Mouse (Mus musculus) erythroid progenitor cell, adult 5-6 weeks (primary cell): ENCODE data around the gene Slc30a6. TPM values are rescaled to one million over a fixed set of nuclear protein-coding genes. Genes with fewer than 3 reads are reported as not detected.

Experiments
- ATAC-seq: replicated peaks from 2 replicates; pipeline ENCODE4 v1.8.0; 2016; ENCODE audit warnings: moderate number of reproducible peaks, mild to moderate bottlenecking, moderate TSS enrichment, inconsistent platforms; ENCODE audit not compliant: poor library complexity, low FRiP score, severe bottlenecking
- total RNA-seq, 2 experiments: library from RNA; stranded (forward) in 1 of 2; stranded (reverse) in 1 of 2; fragments of 150-400 nt in 1 of 2; fragments of 186-747, 209-891 nt in 1 of 2; gene quantifications; 2 replicates each; pipeline versions ENCODE4 v1.2.3 to v1.2.4; 2015 to 2017; ENCODE audit warnings: low replicate concordance in 2 of 2

Gene Slc30a6
- total RNA-seq (2015; ENCODE audit: low replicate concordance) (9.7 and 34.8 TPM in 2 replicates), total RNA-seq (2017; ENCODE audit: low replicate concordance) (2.4 and 10.7 TPM in 2 replicates)

GRCm38 (mm10) chr17:74395383-74396065 lies at the start of gene Slc30a6:
Gene Slc30a6, plus strand, starts transcription at chr17:74395608.
- peak; percentile 99 for ATAC-seq

GRCm38 (mm10) chr17:74363592-74363991 lies 31.8 kb upstream of the Slc30a6 start:
- no peak for ATAC-seq

- no peak for ATAC-seq
Measured at GRCm38 (mm10) chr17:74376916-74377315, 18.5 kb upstream of the Slc30a6 start.

- ATAC-seq = no peak
Measured at GRCm38 (mm10) chr17:74386657-74387056, 8.8 kb upstream of the Slc30a6 start.

GRCm38 (mm10) chr17:74389847-74390246 lies 5.6 kb upstream of the Slc30a6 start:
- ATAC-seq = no peak

GRCm38 (mm10) chr17:74394381-74394780 lies 1.0 kb upstream of the Slc30a6 start:
- no peak for ATAC-seq

- ATAC-seq = peak; percentile 45
Measured at GRCm38 (mm10) chr17:74394855-74395254, 553 bp upstream of the Slc30a6 start.

GRCm38 (mm10) chr17:74396766-74397165 lies 1.4 kb downstream of the Slc30a6 start:
- no peak for ATAC-seq

- no peak for ATAC-seq
Measured at GRCm38 (mm10) chr17:74397173-74397572, 1.8 kb downstream of the Slc30a6 start.

- ATAC-seq = no peak
Measured at GRCm38 (mm10) chr17:74402486-74403222, 7.2 kb downstream of the Slc30a6 start.

- ATAC-seq = no peak
Measured at GRCm38 (mm10) chr17:74406487-74406886, 11.1 kb downstream of the Slc30a6 start.

- ATAC-seq = no peak
Measured at GRCm38 (mm10) chr17:74409722-74410121, 14.3 kb downstream of the Slc30a6 start.

- ATAC-seq = no peak
Measured at GRCm38 (mm10) chr17:74413324-74413723, 17.9 kb downstream of the Slc30a6 start.

GRCm38 (mm10) chr17:74414671-74415070 lies 19.3 kb downstream of the Slc30a6 start:
- no peak for ATAC-seq

- ATAC-seq = no peak
Measured at GRCm38 (mm10) chr17:74416841-74417360, 21.5 kb downstream of the Slc30a6 start.

GRCm38 (mm10) chr17:74418171-74418570 lies 22.8 kb downstream of the Slc30a6 start:
- ATAC-seq = no peak

- ATAC-seq = no peak
Measured at GRCm38 (mm10) chr17:74420656-74421055, 25.2 kb downstream of the Slc30a6 start.

GRCm38 (mm10) chr17:74424401-74425005 lies 29.1 kb downstream of the Slc30a6 start:
- no peak for ATAC-seq

- no peak for ATAC-seq
Measured at GRCm38 (mm10) chr17:74430074-74430473, 34.7 kb downstream of the Slc30a6 start.

- no peak for ATAC-seq
Measured at GRCm38 (mm10) chr17:74431481-74431880, 36.1 kb downstream of the Slc30a6 start.

GRCm38 (mm10) chr17:74432631-74433030 lies 37.2 kb downstream of the Slc30a6 start:
- ATAC-seq = no peak
